Mouse (Mus musculus): ENCODE results near the gene Ier5l. TPM values are rescaled to one million over a fixed set of nuclear protein-coding genes. Genes with fewer than 3 reads are reported as not detected.

Gene Ier5l
- 14.6 and 17.6 TPM in 2 replicates for polyA plus RNA-seq (2012; rRNA removed)

DNA sequence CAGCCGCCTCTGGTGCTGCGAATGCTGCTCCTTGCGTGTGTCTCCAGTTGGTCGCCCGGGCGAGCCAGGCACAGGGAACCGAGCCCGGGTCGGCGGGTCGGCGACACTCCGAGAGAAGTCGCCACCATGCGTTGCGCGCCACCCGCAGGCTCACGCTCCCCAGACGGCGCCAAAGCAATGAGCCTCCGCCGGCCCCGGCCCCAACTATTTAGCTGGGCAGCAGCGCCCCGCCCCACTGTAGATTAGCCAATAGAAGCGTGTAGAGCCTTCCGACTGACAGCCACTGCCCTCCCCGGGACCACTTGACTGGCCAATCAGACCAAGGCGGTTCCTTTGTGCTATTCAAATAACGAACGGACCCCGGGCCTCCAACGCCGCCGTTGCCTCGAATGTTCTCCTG, at the start of gene Ier5l:
Gene Ier5l, minus strand, starts transcription at position 181 of the 400 bp plus-strand sequence.
- peak; percentile 91 to 96 for DNase-seq (ENCODE audit: extremely low spot score in 1 of 2, low spot score in 1 of 2)

DNA sequence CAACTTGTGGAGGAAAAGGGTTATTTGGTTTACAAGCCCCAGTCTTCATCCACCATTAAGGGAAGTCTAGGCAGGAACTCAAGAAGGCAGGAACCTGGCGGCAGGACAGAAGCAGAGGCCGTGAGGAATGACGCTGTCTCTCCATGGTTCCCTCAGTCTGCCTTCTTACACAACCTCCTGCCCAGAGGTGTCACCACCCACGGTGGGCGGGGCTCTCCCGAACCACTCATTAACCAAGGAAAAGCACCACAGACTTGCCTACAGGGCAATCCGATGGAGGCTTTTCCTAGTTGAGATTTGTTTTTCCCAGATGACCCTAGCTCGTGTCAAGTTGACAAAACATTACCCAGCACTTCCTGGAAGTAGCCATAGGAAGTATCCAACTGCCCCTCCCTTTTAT, 49.7 kb upstream of the Ier5l start:
- no peak for DNase-seq (ENCODE audit: extremely low spot score in 1 of 2, low spot score in 1 of 2)

DNA sequence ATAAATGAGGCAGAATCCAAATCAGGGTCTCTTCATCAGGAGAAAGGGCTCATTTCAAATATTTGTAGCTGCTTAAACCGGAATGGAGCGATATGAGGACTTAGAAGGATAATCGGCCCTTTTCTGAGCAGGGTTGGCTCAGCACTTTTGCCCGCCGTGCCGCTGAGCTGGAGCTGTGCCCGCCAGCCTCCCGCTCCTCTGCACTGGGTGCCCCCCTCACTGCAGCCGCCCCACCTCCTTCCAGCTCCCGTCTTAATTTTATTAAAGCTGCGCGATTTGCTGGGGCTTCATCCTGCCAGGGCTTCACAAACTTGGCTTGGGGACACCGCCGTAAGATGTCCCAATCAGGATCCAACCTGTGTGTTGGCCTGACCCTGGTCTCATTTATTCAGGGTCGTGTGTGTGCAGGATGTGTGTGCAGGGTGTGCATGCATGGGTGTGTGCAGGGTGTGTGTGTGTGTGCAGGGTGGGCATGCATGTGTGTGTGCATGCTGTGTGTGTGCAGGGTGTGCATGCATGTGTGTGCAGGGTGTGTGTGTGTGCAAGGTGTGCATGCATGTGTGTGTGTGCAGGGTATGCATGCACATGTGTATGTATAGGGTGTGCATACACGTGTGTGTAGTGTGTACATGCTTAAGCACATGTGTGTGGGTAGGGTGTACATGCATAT, 36.8 kb upstream of the Ier5l start:
- DNase-seq (ENCODE audit: extremely low spot score in 1 of 2, low spot score in 1 of 2), result no peak

GRCm38 (mm10) chr2:30507138-30507727, 33.2 kb upstream of the Ier5l start:
- DNase-seq (ENCODE audit: extremely low spot score in 1 of 2, low spot score in 1 of 2), result no peak

DNA sequence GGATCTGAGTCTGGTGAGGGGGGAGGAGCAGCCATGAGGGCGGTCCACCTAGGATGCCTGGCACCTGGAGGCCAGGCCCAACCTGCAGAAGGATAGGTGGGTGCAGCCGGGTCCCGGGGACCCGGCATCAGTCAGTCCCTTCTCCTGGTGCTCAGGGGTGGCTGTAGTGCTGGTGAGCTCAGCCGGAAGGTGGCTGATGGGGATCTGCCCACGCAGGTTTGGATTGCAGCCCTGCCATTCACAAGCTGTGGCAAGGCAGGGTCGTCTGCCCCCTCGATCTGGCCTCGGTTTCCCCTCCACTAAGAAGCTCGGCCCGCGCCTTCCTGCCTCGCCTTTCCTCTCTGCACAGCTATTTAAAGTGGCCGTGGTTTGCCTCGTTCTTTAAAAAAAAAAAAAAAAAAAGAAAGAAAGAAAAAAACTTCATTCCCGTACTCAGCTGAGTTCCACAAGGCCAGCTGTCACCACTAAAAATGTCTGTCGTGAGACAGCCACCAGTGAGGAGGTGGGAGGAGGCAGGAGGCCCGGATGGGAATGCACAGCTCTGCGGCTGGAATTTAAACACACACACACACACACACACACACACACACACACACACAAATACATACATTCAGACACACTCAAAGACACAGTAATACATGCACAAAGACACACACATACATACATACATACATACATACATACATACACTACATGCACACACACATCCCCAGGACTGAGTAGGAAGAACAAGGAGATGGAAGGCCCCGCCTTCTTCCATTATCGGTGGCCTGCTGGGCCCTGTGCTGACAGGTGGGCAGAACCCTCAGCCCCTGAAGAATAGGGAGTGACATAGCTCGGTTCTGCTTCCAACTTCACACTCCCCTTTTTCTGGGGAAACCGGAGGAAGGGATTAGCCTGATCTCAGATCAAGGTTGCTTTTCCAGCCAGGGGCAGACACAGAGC, 29.9 kb upstream of the Ier5l start:
- peak; percentile 79 to 85 for DNase-seq (ENCODE audit: extremely low spot score in 1 of 2, low spot score in 1 of 2)

GRCm38 (mm10) chr2:30501701-30502100, 27.7 kb upstream of the Ier5l start:
- DNase-seq (ENCODE audit: extremely low spot score in 1 of 2, low spot score in 1 of 2), result no peak

DNA sequence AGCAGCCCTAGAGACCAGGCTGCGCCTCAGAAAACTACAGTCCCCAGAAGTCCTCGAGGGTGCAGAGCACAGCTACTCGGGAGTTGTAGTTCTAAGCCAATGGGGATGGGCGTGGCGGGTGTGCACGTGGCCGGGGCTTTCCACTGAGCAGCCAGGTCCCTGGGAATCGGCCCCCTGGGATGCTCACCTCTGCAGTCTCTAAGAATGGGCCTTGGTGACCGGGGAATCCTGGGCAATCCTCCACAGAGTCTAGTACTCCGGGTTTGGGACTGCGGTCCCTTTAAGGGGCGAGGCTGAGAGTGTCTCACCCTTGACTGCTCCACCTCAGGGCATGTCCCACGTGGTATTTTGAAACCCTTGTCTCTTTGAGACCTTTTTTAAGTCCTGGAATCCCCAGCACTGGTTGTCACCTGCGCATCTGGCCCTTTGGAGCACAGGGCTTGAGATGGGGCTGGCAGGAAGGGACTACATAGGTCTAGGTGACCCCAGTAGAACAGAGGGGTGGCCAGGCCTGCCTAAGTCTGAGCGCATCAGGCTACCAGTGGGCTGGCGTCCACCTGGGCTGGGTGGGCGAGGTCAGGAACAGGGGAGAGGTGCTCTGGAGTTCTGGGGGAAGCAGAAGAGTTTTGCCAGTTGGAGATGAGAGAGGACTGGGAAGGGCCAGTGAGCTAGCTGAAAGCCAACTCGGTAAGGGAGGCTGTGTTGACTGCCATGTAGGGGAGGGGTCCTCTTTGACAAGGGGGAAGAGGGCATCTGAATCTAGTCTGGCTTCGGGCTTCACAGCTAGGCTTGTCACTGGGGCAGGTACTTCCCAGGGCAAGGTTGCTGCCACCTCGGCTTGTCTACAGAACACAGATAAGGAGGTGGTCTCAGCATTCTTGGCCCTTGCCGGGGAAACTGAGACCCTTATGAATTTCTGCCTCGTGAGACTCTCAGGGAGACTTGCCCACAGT, 22.2 kb upstream of the Ier5l start:
- peak in 1 of 2 experiments; percentile 72 for DNase-seq (ENCODE audit: extremely low spot score in 1 of 2, low spot score in 1 of 2)

- no peak for DNase-seq (ENCODE audit: extremely low spot score in 1 of 2, low spot score in 1 of 2)
Observed at GRCm38 (mm10) chr2:30495000-30495908, 21.2 kb upstream of the Ier5l start.

DNA sequence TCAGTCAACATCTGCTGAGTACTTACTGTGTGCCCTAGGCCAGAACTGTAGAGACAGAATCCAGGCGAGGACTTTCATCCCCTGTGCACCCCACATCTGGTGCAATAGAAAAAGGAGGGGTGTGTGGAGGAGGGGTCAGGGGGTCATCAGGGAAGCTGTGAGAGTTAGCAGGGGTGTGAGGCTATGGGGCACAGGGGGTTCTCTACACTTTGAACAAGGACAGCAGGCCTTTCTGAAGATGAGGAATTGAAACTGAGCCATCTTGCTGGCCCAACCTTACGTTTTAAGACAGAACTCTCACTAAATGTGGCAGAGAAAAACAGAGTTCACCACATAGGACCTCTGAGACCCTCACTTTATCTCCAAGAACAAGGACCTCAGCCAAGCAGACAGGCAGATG, 16.4 kb upstream of the Ier5l start:
- no peak for DNase-seq (ENCODE audit: extremely low spot score in 1 of 2, low spot score in 1 of 2)

DNA sequence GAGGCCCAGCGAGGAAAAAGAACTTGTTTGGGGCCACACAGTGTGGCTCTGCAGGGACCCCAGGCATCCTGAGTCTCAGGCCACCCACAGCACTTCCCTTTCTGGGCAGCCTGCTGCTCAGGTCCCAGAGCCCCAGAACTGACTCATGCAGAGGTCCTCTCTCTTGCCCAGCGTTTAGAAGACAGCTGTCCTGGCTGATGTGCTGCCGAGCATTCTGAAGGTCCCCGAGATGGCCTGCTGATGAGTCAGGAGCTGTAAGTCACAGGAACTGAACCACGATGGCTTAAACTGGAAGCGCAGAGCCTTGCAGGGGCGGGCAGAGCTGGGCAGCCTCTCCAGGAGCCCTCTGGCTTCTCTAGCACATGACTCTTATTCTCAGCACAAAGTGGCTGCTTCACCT, 13.6 kb upstream of the Ier5l start:
- no peak for DNase-seq (ENCODE audit: extremely low spot score in 1 of 2, low spot score in 1 of 2)

- DNase-seq (ENCODE audit: extremely low spot score in 1 of 2, low spot score in 1 of 2), result no peak
Observed at GRCm38 (mm10) chr2:30478526-30478925, 4.5 kb upstream of the Ier5l start.

DNA sequence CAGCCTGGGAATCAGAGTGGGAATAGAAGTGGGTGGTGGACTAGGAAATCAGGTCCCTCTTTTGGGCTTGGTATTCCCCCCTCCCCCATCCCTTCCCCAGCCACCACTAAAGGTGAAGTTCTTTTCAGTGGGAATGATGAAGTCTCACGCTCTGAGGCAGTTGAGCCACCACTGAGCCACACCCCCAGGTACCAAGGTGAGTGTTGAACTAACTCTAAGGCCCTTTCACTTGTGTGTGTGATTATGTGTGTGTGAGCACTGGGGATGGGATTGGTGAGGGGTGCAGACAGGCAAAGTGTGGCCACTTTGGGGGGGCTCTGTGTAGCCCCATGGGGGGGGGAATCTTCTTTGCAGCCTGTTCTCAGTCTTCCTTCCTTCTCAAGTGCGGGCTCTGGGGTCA, 2.2 kb upstream of the Ier5l start:
- no peak for DNase-seq (ENCODE audit: extremely low spot score in 1 of 2, low spot score in 1 of 2)

DNA sequence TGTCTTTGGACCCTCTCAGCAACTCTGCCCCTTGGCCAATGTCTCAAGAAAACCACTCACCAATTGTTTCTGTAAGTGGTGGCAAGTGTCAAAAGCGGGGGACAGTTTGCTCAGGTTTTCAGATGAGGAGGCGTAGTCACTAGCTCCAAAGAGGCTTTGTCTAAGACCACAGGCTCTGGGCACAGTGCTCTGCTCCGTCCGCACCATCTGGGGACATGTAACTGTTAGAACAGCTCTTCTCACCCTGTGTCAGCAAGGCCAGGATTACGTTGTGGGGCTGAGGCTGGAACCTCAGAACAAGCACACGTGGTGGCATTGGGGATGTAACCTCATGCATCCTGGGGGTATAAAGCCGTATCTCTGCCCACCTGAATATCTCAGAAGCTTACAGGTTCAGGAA, 1.4 kb upstream of the Ier5l start:
- DNase-seq (ENCODE audit: extremely low spot score in 1 of 2, low spot score in 1 of 2), result no peak

- DNase-seq (ENCODE audit: extremely low spot score in 1 of 2, low spot score in 1 of 2), result no peak
Observed at GRCm38 (mm10) chr2:30474776-30475175, 757 bp upstream of the Ier5l start.

- peak in 1 of 2 experiments; percentile 50 for DNase-seq (ENCODE audit: extremely low spot score in 1 of 2, low spot score in 1 of 2)
Observed at GRCm38 (mm10) chr2:30473431-30474031, 488 bp downstream of the Ier5l start.

DNA sequence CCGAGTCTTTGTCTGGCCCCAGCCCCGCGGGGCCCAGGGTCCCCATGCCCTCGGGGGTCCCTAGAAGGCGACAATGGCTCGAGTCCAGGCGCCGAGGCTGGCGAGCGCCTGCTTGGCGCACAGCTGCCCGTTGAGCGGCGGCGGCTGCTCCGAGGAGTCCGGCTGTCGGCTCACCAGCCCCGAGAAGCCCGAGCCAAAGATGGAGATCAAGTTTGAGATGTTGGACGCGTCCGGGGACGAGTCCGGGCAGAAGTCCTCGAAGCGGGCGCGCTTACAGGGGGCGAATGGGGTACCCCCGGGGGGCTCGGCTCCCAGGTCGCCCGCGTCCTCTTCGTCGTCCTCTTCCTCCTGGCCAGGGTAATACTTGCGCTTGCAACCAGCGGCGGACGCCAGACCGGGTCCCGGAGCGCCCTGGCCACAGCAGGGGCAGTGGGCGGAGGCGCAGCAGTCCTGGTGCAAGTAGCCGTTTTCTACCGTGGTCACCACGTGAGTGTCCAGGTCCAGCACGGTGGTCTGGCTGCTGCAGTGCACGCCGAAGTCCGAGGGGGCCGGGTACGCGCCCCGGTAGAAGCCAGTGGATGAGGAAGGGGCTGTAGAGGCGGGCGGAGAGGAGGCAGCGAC, 1.2 kb downstream of the Ier5l start:
- no peak for DNase-seq (ENCODE audit: extremely low spot score in 1 of 2, low spot score in 1 of 2)

DNA sequence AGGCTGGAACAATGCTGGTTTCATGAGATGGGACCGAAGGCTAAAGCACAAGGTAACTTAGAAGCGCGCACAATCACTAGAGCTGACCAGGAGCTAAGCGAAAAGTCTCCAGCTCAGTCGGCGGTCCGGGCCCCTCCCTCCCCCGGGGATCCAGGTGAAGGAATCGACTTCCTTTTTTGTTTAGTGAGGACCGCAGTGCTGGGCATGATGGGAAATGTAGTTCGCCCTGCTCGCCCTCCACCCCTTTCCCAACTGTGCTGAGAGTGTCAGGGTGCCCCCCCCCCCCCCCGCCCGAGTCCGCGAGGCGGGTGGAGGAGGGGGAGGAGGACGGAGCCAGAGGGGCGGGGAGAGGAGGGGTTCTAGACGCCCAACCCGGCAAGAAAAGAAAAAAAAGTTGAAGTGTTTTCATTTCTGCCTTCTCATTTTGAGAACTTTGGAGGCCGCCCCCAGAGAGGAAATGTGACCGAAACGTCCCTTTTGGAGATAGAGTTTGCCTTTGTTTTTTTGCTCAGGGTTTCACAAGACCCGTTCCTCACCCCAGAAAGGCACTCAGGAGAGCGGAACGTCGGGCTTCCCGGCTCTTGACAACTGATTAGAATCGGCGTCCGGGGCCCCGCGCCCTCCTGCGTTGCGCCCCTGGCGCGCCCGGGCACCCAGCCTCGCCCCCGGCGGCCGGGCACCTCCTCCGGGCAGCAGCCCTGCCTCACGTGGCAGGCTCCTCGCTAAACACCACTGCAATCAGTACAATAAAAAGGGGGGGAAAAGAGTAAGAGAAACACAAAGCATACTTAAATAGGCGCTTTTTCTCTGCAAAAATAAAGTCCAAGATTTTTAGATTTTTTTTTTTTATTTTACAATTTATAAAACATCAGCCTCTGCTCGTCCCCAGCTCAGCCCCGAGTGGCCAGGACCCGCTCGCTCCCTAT, 2.0 kb downstream of the Ier5l start:
- DNase-seq (ENCODE audit: extremely low spot score in 1 of 2, low spot score in 1 of 2), result peak; percentile 78 to 84

All from frontal cortex, adult 2 months (tissue).